Mouse (Mus musculus) ES-E14 (cell line): Measurements from ENCODE around the gene Il10. TPM values are rescaled to one million over a fixed set of nuclear protein-coding genes. Genes with fewer than 3 reads are reported as not detected.

ENCODE experiments used
- DNase-seq: peaks from one replicate; pipeline ENCODE4 v3.0.0-alpha.2; 2013; ENCODE audit warnings: low read depth, low spot score
- H3K27ac ChIP-seq: 2 replicates; pipeline ENCODE4 v1.5.1; 2012; ENCODE audit warnings: low read depth, mild to moderate bottlenecking, low read length, moderate library complexity, mixed read lengths; ENCODE audit not compliant: poor library complexity, insufficient read depth, severe bottlenecking
- H3K36me3 ChIP-seq: 2 replicates; pipeline ENCODE4 v1.6.1; 2012; ENCODE audit warnings: mild to moderate bottlenecking, low read length, moderate library complexity, mixed read lengths; ENCODE audit not compliant: control insufficient read depth, poor library complexity, insufficient read depth, severe bottlenecking
- H3K4me1 ChIP-seq, 2 experiments: fragments of 150-350 bp in 1 of 2; sonication (generic) in 1 of 2; 2 replicates each; pipeline ENCODE4 v1.6.1; 2012; ENCODE audit warnings: low read length in 2 of 2, mild to moderate bottlenecking in 1 of 2, mixed read lengths in 1 of 2; ENCODE audit not compliant: control insufficient read depth in 2 of 2, insufficient read depth in 2 of 2, poor library complexity in 1 of 2
- H3K4me3 ChIP-seq, 2 experiments: fragments of 150-350 bp in 1 of 2; sonication (generic) in 1 of 2; 2 replicates each; pipeline ENCODE4 v1.5.1; 2012; ENCODE audit warnings: low read length in 2 of 2, low read depth in 1 of 2, mild to moderate bottlenecking in 1 of 2, mixed read lengths in 1 of 2; ENCODE audit not compliant: insufficient read depth in 1 of 2, poor library complexity in 1 of 2, severe bottlenecking in 1 of 2
- H3K9ac ChIP-seq: 2 replicates; pipeline ENCODE4 v1.6.1; 2012; ENCODE audit warnings: low read depth, mild to moderate bottlenecking, low read length, mixed read lengths; ENCODE audit not compliant: poor library complexity, insufficient read depth, severe bottlenecking
- H3K9me3 ChIP-seq: fragments of 150-350 bp; sonication (generic); 2 replicates; pipeline ENCODE4 v1.6.1; 2012; ENCODE audit warnings: low read depth, mild to moderate bottlenecking, low read length; ENCODE audit not compliant: control insufficient read depth, insufficient read depth
- CHD2 ChIP-seq: IDR thresholded peaks from 2 replicates; pipeline ENCODE4 v1.6.1; 2014; ENCODE audit warnings: mild to moderate bottlenecking, low read depth, low read length, inconsistent platforms
- HCFC1 ChIP-seq: IDR thresholded peaks from 2 replicates; pipeline ENCODE4 v1.6.1; 2012; ENCODE audit warnings: low read length, inconsistent platforms, borderline replicate concordance; ENCODE audit not compliant: insufficient read depth
- MAFK ChIP-seq: IDR thresholded peaks from 2 replicates; pipeline ENCODE4 v1.6.1; 2014; ENCODE audit warnings: mild to moderate bottlenecking, low read depth, low read length, inconsistent platforms; ENCODE audit not compliant: insufficient read depth
- ZC3H11A ChIP-seq: IDR thresholded peaks from 2 replicates; pipeline ENCODE4 v1.6.1; 2012; ENCODE audit warnings: low read depth, mild to moderate bottlenecking, inconsistent platforms, low read length, borderline replicate concordance
- ZNF384 ChIP-seq: IDR thresholded peaks from 2 replicates; pipeline ENCODE4 v1.6.1; 2012; ENCODE audit warnings: low read depth, low read length, inconsistent platforms
- in situ Hi-C, 2 experiments: fragments of 600-800 bp; cut with MboI; formaldehyde crosslinking; loops; one replicate each; pipeline ENCODE4 v1.15.1; 2025; ENCODE audit warnings: low sequenced_read_pairs in 2 of 2, inconsistent platforms in 1 of 2; ENCODE audit not compliant: unreplicated experiment in 2 of 2
- total RNA-seq: library from RNA; depleted of rRNA; stranded (reverse); fragments of 300-350 nt; gene quantifications from 2 replicates; pipeline ENCODE4 v1.2.3, GENCODE M21; 2012

Gene Il10
- total RNA-seq, 1 experiment: 1.8 TPM

DNA sequence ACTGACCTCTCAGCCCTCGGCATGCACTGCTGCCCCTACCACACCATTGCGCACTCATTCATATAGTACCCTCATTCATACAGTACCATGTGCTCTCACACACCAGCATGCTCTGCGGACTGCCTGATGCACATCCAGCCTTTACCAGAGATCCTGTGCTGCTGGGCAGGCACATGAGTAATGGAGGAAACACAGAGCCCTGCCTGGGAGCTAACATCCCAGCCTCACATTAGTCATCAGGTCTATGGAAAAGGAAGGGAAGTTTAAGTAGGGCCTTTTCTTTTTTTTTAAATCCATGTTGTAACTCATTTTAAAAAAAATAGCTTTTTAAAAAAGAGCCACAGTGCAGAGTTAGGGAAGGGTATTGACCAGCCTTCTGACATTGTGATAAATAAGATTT, 23.1 kb downstream of the Il10 start:
- Histone ChIP-seq H3K9ac (no peak overlapping the region), H3K36me3 (no peaks in the 10 kb centered on the region), H3K9me3 (no peaks in the 10 kb centered on the region), H3K4me1 (no peaks in the 10 kb centered on the region), H3K27ac (no peak overlapping the region), H3K4me3 (no peak overlapping the region)
- in situ Hi-C loops: no loop called here
- TF ChIP-seq ZC3H11A (no peak), CHD2 (no peak), ZNF384 (no peak), HCFC1 (no peak), MAFK (no peak)
- DNase-seq: no peak

DNA sequence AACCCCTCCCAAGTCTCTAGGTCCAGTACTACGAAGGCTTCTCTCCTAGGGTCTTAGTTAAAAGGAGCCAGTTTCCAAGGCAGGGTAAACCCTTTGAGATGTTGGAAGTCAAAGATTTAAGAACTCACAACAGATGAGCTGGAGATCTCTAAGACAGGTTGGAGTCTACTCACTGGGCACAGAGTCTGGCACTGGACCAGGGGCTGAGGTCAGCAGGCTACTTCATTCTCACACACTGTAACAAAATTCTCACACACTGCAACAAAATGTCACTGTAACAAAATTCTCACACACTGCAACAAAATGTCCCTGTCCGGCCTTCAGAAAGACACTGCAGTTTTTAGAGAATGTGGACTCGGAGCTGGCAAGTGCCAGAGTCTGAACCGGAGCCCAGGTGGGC, 24.0 kb downstream of the Il10 start:
- in situ Hi-C loops: no loop called here
- Histone ChIP-seq H3K27ac (no peak overlapping the region), H3K9me3 (no peaks in the 10 kb centered on the region), H3K9ac (no peak overlapping the region), H3K4me1 (no peaks in the 10 kb centered on the region), H3K36me3 (no peaks in the 10 kb centered on the region), H3K4me3 (no peak overlapping the region)
- DNase-seq: no peak
- TF ChIP-seq HCFC1 (no peak), MAFK (no peak), CHD2 (no peak), ZNF384 (no peak), ZC3H11A (no peak)

DNA sequence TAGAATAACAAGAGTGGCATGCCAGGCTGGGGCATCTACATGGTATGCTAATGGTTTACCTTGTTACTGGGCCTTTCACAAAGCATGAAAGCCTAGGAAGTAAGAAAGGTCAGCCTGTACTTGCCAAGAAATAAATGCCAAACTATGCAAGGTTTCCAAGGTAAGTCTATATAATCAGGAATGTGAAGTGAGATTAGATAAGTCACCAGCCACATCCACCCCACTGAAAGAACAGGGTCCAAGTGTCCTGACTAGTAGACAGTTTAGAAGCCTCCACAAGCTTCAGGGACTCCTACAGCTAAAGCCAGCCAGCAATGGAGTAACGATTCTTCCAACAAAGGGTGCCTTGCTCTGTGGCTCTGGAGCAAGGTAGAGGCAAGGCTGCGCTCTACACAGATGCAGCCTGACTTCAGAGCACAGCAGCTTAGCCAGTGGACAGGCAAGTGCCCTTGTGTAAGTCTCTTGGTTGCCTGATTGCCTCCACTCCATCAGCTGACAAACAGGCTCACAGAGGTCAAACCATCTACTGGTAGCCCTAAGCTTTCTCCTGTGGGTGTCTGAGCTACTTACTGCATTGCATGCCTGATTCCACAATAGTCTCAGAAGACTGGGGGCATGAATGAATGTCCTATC, 26.2 kb downstream of the Il10 start:
- Histone ChIP-seq H3K36me3 (no peaks in the 10 kb centered on the region), H3K9me3 (no peaks in the 10 kb centered on the region), H3K4me1 (no peaks in the 10 kb centered on the region), H3K4me3 (no peak overlapping the region), H3K27ac (no peak overlapping the region), H3K9ac (no peak overlapping the region)
- DNase-seq: no peak
- TF ChIP-seq ZNF384: no peak
- TF ChIP-seq MAFK: no peak
- no peak for TF ChIP-seq HCFC1
- TF ChIP-seq ZC3H11A: no peak
- TF ChIP-seq CHD2: no peak
- in situ Hi-C loops: no loop called here

DNA sequence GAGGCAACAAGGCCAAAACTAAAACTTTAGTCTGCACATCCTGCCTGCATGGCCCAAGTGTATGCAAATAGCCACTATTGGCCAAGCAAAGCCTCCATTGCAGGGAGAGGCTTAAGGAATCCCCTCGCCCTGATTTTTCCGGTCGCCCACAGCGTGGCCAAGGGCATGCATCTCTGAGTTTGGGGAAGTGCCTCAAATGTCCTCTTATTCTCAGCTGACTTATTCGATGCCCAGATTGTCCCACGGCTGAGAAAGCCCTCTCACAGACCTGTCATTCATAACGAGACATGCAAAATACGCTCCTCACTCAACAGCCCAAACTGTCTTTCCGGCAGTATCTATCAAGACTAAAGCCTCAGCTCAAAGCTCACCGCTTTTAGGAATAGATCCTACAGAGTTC, 27.0 kb downstream of the Il10 start:
- Histone ChIP-seq H3K4me1 (no peaks in the 10 kb centered on the region), H3K27ac (no peak overlapping the region), H3K4me3 (no peak overlapping the region), H3K36me3 (no peaks in the 10 kb centered on the region), H3K9me3 (no peaks in the 10 kb centered on the region), H3K9ac (no peak overlapping the region)
- TF ChIP-seq HCFC1: no peak
- TF ChIP-seq ZNF384: no peak
- TF ChIP-seq CHD2: no peak
- TF ChIP-seq ZC3H11A: no peak
- no peak for TF ChIP-seq MAFK
- in situ Hi-C loops: no loop called here
- DNase-seq: no peak
